Mouse (Mus musculus): ENCODE results near the gene Eif2b4. TPM values are rescaled to one million over a fixed set of nuclear protein-coding genes. Genes with fewer than 3 reads are reported as not detected.
A peak's percentile ranks its signal among the peaks of the same experiment; 100 is the strongest.

Gene Eif2b4
- polyA plus RNA-seq, 1 experiment from 2014 or later: 88.5 TPM

GRCm38 (mm10) chr5:31201042-31201741, 8.0 kb upstream of the Eif2b4 start:
- peaks cover 18% of the 10 kb centered on the region for H3K4me1 ChIP-seq (ENCODE audit: control insufficient read depth, insufficient read depth, low read depth, low read length)
- peak overlapping the region; percentile 90 for H3K9ac ChIP-seq (ENCODE audit: low read depth, low read length)
- ATAC-seq: no peak
- 24% methylated on average over 13 of the region's 13 CpGs for WGBS
- H3K36me3 ChIP-seq (ENCODE audit: control insufficient read depth, insufficient read depth, low read length): peaks cover 66% of the 10 kb centered on the region
- peak overlapping the region; percentile 85 for H3K4me3 ChIP-seq (ENCODE audit: low read length)
- H3K9me3 ChIP-seq (ENCODE audit: control insufficient read depth, low read length): peaks cover 5% of the 10 kb centered on the region; the same call in 1 of the 2 replicates
- no peaks in the 10 kb centered on the region for H3K27me3 ChIP-seq (replicated peaks; ENCODE audit: control insufficient read depth, insufficient read depth, low read length)
- peak overlapping the region; percentile 93 for H3K4me2 ChIP-seq (ENCODE audit: low read length)
- peak overlapping the region; percentile 89 for H3K27ac ChIP-seq (ENCODE audit: low read depth, low read length)

- WGBS: 91% methylated on average over 27 of the region's 27 CpGs
- Histone ChIP-seq H3K9ac (ENCODE audit: low read depth, low read length) (no peak overlapping the region), H3K36me3 (ENCODE audit: control insufficient read depth, insufficient read depth, low read length) (peaks cover 67% of the 10 kb centered on the region), H3K4me3 (ENCODE audit: low read length) (no peak overlapping the region), H3K4me1 (ENCODE audit: control insufficient read depth, insufficient read depth, low read depth, low read length) (peaks cover 18% of the 10 kb centered on the region), H3K9me3 (ENCODE audit: control insufficient read depth, low read length) (peaks cover 5% of the 10 kb centered on the region; the same call in 1 of the 2 replicates), H3K4me2 (ENCODE audit: low read length) (no peak overlapping the region), H3K27me3 (replicated peaks; ENCODE audit: control insufficient read depth, insufficient read depth, low read length) (no peaks in the 10 kb centered on the region), H3K27ac (ENCODE audit: low read depth, low read length) (no peak overlapping the region)
- no peak for ATAC-seq
Measured at GRCm38 (mm10) chr5:31200327-31200768, 7.1 kb upstream of the Eif2b4 start.

GRCm38 (mm10) chr5:31199893-31200292, 6.7 kb upstream of the Eif2b4 start:
- H3K4me2 ChIP-seq (ENCODE audit: low read length): no peak overlapping the region
- WGBS: 74% methylated on average over 9 of the region's 9 CpGs
- no peak overlapping the region for H3K4me3 ChIP-seq (ENCODE audit: low read length)
- H3K4me1 ChIP-seq (ENCODE audit: control insufficient read depth, insufficient read depth, low read depth, low read length): peaks cover 18% of the 10 kb centered on the region
- H3K9me3 ChIP-seq (ENCODE audit: control insufficient read depth, low read length): peaks cover 5% of the 10 kb centered on the region; the same call in 1 of the 2 replicates
- no peak overlapping the region for H3K27ac ChIP-seq (ENCODE audit: low read depth, low read length)
- no peak for ATAC-seq
- H3K36me3 ChIP-seq (ENCODE audit: control insufficient read depth, insufficient read depth, low read length): peaks cover 66% of the 10 kb centered on the region
- no peak overlapping the region for H3K9ac ChIP-seq (ENCODE audit: low read depth, low read length)
- no peaks in the 10 kb centered on the region for H3K27me3 ChIP-seq (replicated peaks; ENCODE audit: control insufficient read depth, insufficient read depth, low read length)

- Histone ChIP-seq H3K4me1 (ENCODE audit: control insufficient read depth, insufficient read depth, low read depth, low read length) (peaks cover 20% of the 10 kb centered on the region), H3K27ac (ENCODE audit: low read depth, low read length) (no peak overlapping the region), H3K27me3 (replicated peaks; ENCODE audit: control insufficient read depth, insufficient read depth, low read length) (no peaks in the 10 kb centered on the region), H3K36me3 (ENCODE audit: control insufficient read depth, insufficient read depth, low read length) (peaks cover 62% of the 10 kb centered on the region), H3K9ac (ENCODE audit: low read depth, low read length) (no peak overlapping the region), H3K4me2 (ENCODE audit: low read length) (no peak overlapping the region), H3K4me3 (ENCODE audit: low read length) (no peak overlapping the region), H3K9me3 (ENCODE audit: control insufficient read depth, low read length) (peaks cover 5% of the 10 kb centered on the region; the same call in 1 of the 2 replicates)
- ATAC-seq: no peak
- WGBS: 92% methylated on average over 19 of the region's 19 CpGs
Measured at GRCm38 (mm10) chr5:31199321-31199892, 6.2 kb upstream of the Eif2b4 start.

- ATAC-seq: no peak
- H3K9ac ChIP-seq (ENCODE audit: low read depth, low read length): no peak overlapping the region
- WGBS: 80% methylated on average over 5 of the region's 5 CpGs
- no peaks in the 10 kb centered on the region for H3K27me3 ChIP-seq (replicated peaks; ENCODE audit: control insufficient read depth, insufficient read depth, low read length)
- no peak overlapping the region for H3K4me2 ChIP-seq (ENCODE audit: low read length)
- no peak overlapping the region for H3K27ac ChIP-seq (ENCODE audit: low read depth, low read length)
- H3K9me3 ChIP-seq (ENCODE audit: control insufficient read depth, low read length): peaks cover 5% of the 10 kb centered on the region; the same call in 1 of the 2 replicates
- peaks cover 26% of the 10 kb centered on the region for H3K4me1 ChIP-seq (ENCODE audit: control insufficient read depth, insufficient read depth, low read depth, low read length)
- no peak overlapping the region for H3K4me3 ChIP-seq (ENCODE audit: low read length)
- peaks cover 57% of the 10 kb centered on the region for H3K36me3 ChIP-seq (ENCODE audit: control insufficient read depth, insufficient read depth, low read length)
Measured at GRCm38 (mm10) chr5:31198616-31199320, 5.5 kb upstream of the Eif2b4 start.

- H3K9ac ChIP-seq (ENCODE audit: low read depth, low read length): no peak overlapping the region
- peaks cover 51% of the 10 kb centered on the region for H3K36me3 ChIP-seq (ENCODE audit: control insufficient read depth, insufficient read depth, low read length)
- H3K4me3 ChIP-seq (ENCODE audit: low read length): no peak overlapping the region
- no peak overlapping the region for H3K27ac ChIP-seq (ENCODE audit: low read depth, low read length)
- no peak for ATAC-seq
- H3K9me3 ChIP-seq (ENCODE audit: control insufficient read depth, low read length): peaks cover 5% of the 10 kb centered on the region; the same call in 1 of the 2 replicates
- peaks cover 27% of the 10 kb centered on the region for H3K4me1 ChIP-seq (ENCODE audit: control insufficient read depth, insufficient read depth, low read depth, low read length)
- H3K27me3 ChIP-seq (replicated peaks; ENCODE audit: control insufficient read depth, insufficient read depth, low read length): no peaks in the 10 kb centered on the region
- H3K4me2 ChIP-seq (ENCODE audit: low read length): no peak overlapping the region
- WGBS: 83% methylated on average over 9 of the region's 9 CpGs
Measured at GRCm38 (mm10) chr5:31198170-31198569, 4.9 kb upstream of the Eif2b4 start.

GRCm38 (mm10) chr5:31197072-31197471, 3.8 kb upstream of the Eif2b4 start:
- H3K9ac ChIP-seq (ENCODE audit: low read depth, low read length): no peak overlapping the region
- peaks cover 47% of the 10 kb centered on the region for H3K36me3 ChIP-seq (ENCODE audit: control insufficient read depth, insufficient read depth, low read length)
- peaks cover 22% of the 10 kb centered on the region for H3K4me1 ChIP-seq (ENCODE audit: control insufficient read depth, insufficient read depth, low read depth, low read length)
- no peak overlapping the region for H3K27ac ChIP-seq (ENCODE audit: low read depth, low read length)
- peaks cover 5% of the 10 kb centered on the region; the same call in 1 of the 2 replicates for H3K9me3 ChIP-seq (ENCODE audit: control insufficient read depth, low read length)
- no peak overlapping the region for H3K4me3 ChIP-seq (ENCODE audit: low read length)
- no peak for ATAC-seq
- 97% methylated on average over 12 of the region's 12 CpGs for WGBS
- H3K4me2 ChIP-seq (ENCODE audit: low read length): no peak overlapping the region
- H3K27me3 ChIP-seq (replicated peaks; ENCODE audit: control insufficient read depth, insufficient read depth, low read length): no peaks in the 10 kb centered on the region

GRCm38 (mm10) chr5:31196207-31196606, 3.0 kb upstream of the Eif2b4 start:
- 96% methylated on average over 10 of the region's 10 CpGs for WGBS
- H3K4me2 ChIP-seq (ENCODE audit: low read length): no peak overlapping the region
- H3K36me3 ChIP-seq (ENCODE audit: control insufficient read depth, insufficient read depth, low read length): peaks cover 47% of the 10 kb centered on the region
- H3K9ac ChIP-seq (ENCODE audit: low read depth, low read length): no peak overlapping the region
- no peak overlapping the region for H3K27ac ChIP-seq (ENCODE audit: low read depth, low read length)
- peaks cover 27% of the 10 kb centered on the region for H3K4me1 ChIP-seq (ENCODE audit: control insufficient read depth, insufficient read depth, low read depth, low read length)
- H3K27me3 ChIP-seq (replicated peaks; ENCODE audit: control insufficient read depth, insufficient read depth, low read length): no peaks in the 10 kb centered on the region
- no peak overlapping the region for H3K4me3 ChIP-seq (ENCODE audit: low read length)
- ATAC-seq: no peak
- H3K9me3 ChIP-seq (ENCODE audit: control insufficient read depth, low read length): peaks cover 5% of the 10 kb centered on the region; the same call in 1 of the 2 replicates

- Histone ChIP-seq H3K4me1 (ENCODE audit: control insufficient read depth, insufficient read depth, low read depth, low read length) (peaks cover 23% of the 10 kb centered on the region), H3K9me3 (ENCODE audit: control insufficient read depth, low read length) (peaks cover 5% of the 10 kb centered on the region; the same call in 1 of the 2 replicates), H3K36me3 (ENCODE audit: control insufficient read depth, insufficient read depth, low read length) (peaks cover 49% of the 10 kb centered on the region), H3K4me3 (ENCODE audit: low read length) (no peak overlapping the region), H3K27me3 (replicated peaks; ENCODE audit: control insufficient read depth, insufficient read depth, low read length) (no peaks in the 10 kb centered on the region), H3K4me2 (ENCODE audit: low read length) (no peak overlapping the region), H3K9ac (ENCODE audit: low read depth, low read length) (no peak overlapping the region), H3K27ac (ENCODE audit: low read depth, low read length) (no peak overlapping the region)
- WGBS: 97% methylated on average over 4 of the region's 4 CpGs
- no peak for ATAC-seq
Measured at GRCm38 (mm10) chr5:31195671-31196070, 2.4 kb upstream of the Eif2b4 start.

Data from hindbrain, embryonic 16.5 days (tissue).